ENCODE assay signal across 7 mouse cellular contexts in genomic region chr10:78426117-78426735, GRCm38 (mm10). TPM values are rescaled to one million over a fixed set of nuclear protein-coding genes. Genes with fewer than 3 reads are reported as not detected.
DNase-seq lines count a peak whose midpoint lies in the region; ATAC-seq and TF ChIP-seq lines count a peak whose summit lies in the region.

No protein-coding gene starts in this region.

- H3K27ac ChIP-seq in embryonic facial prominence, embryonic 15.5 days (replicated peaks) = peak overlapping the region; percentile 72
- H3K27ac ChIP-seq in hindbrain, embryonic 13.5 days = peak overlapping the region; percentile 83
- H3K27ac ChIP-seq in liver, postnatal 0 days (ENCODE audit: low read depth) = peak overlapping the region; percentile 90
- no peak overlapping the region for H3K27ac ChIP-seq in neural tube, embryonic 14.5 days (ENCODE audit: low read depth, low read length)

- peak overlapping the region; percentile 73 for H3K4me2 ChIP-seq in embryonic facial prominence, embryonic 15.5 days (replicated peaks)
- peak overlapping the region; percentile 77 for H3K4me2 ChIP-seq in hindbrain, embryonic 13.5 days
- peak overlapping the region; percentile 95 for H3K4me2 ChIP-seq in liver, postnatal 0 days (ENCODE audit: low read depth, low read length)
- peak overlapping the region; percentile 79 for H3K4me2 ChIP-seq in neural tube, embryonic 14.5 days (ENCODE audit: low read depth, low read length)

- TF ChIP-seq CTCF in liver, postnatal 0 days (IDR thresholded peaks at IDR 0.05; ENCODE audit: low read depth) = no peak

- TF ChIP-seq EP300 in liver, postnatal 0 days (IDR thresholded peaks at IDR 0.05; ENCODE audit: low read depth) = no peak

- no peaks in the 10 kb centered on the region for H3K27me3 ChIP-seq in embryonic facial prominence, embryonic 15.5 days
- 0 out of 2 replicates have a peak, but pooled peaks cover 3% of the 10 kb centered on the region for H3K27me3 ChIP-seq in hindbrain, embryonic 13.5 days
- H3K27me3 ChIP-seq in liver, postnatal 0 days (ENCODE audit: insufficient read depth, low read length) = no peaks in the 10 kb centered on the region
- H3K27me3 ChIP-seq in neural tube, embryonic 14.5 days (ENCODE audit: control insufficient read depth, insufficient read depth, low read length) = no peaks in the 10 kb centered on the region

- peak overlapping the region; percentile 64 for H3K9ac ChIP-seq in embryonic facial prominence, embryonic 15.5 days
- H3K9ac ChIP-seq in hindbrain, embryonic 13.5 days = peak overlapping the region; percentile 93
- H3K9ac ChIP-seq in liver, postnatal 0 days (replicated peaks) = peak overlapping the region; percentile 89
- peak overlapping the region; percentile 88 for H3K9ac ChIP-seq in neural tube, embryonic 14.5 days (replicated peaks; ENCODE audit: low read depth, low read length)

- peaks cover 19% of the 10 kb centered on the region for H3K36me3 ChIP-seq in embryonic facial prominence, embryonic 15.5 days
- H3K36me3 ChIP-seq in hindbrain, embryonic 13.5 days = peaks cover 28% of the 10 kb centered on the region
- peaks cover 7% of the 10 kb centered on the region for H3K36me3 ChIP-seq in liver, postnatal 0 days (replicated peaks; ENCODE audit: insufficient read depth, low read length)
- H3K36me3 ChIP-seq in neural tube, embryonic 14.5 days (ENCODE audit: control insufficient read depth, insufficient read depth, low read length) = 0 out of 2 replicates have a peak, but pooled peaks cover 2% of the 10 kb centered on the region

- no peaks in the 10 kb centered on the region for H3K9me3 ChIP-seq in embryonic facial prominence, embryonic 15.5 days (replicated peaks)
- no peaks in the 10 kb centered on the region for H3K9me3 ChIP-seq in hindbrain, embryonic 13.5 days
- H3K9me3 ChIP-seq in liver, postnatal 0 days (ENCODE audit: low read length) = no peaks in the 10 kb centered on the region
- H3K9me3 ChIP-seq in neural tube, embryonic 14.5 days (ENCODE audit: control insufficient read depth, low read length) = no peaks in the 10 kb centered on the region

- ATAC-seq in embryonic facial prominence, embryonic 15.5 days (ENCODE audit: insufficient number of reproducible peaks, low FRiP score, low TSS enrichment, low read depth) = no peak
- peak; percentile 25; the same call in 1 of the 2 replicates for ATAC-seq in hindbrain, embryonic 13.5 days (ENCODE audit: low FRiP score)
- ATAC-seq in liver, postnatal 0 days = peak; percentile 8; the same call in 1 of the 2 replicates
- peak; percentile 32 for ATAC-seq in neural tube, embryonic 14.5 days (ENCODE audit: low read depth)

- peak overlapping the region; percentile 71 for H3K4me3 ChIP-seq in embryonic facial prominence, embryonic 15.5 days (replicated peaks)
- peak overlapping the region; percentile 81 for H3K4me3 ChIP-seq in hindbrain, embryonic 13.5 days
- H3K4me3 ChIP-seq in liver, postnatal 0 days (ENCODE audit: low read depth, low read length) = peak overlapping the region; percentile 81
- H3K4me3 ChIP-seq in neural tube, embryonic 14.5 days (ENCODE audit: low read depth, low read length) = peak overlapping the region; percentile 83

- DNase-seq in 3T3-L1 (ENCODE audit: low read depth, low spot score) = peak; percentile 56
- peak; percentile 63 to 69 for DNase-seq in B cell, adult 2 months
- DNase-seq in liver, postnatal 0 days = peak; percentile 34
- DNase-seq in left cerebral cortex, adult 18-20 months (ENCODE audit: low spot score in 2 of 2) = no peak

- H3K4me1 ChIP-seq in embryonic facial prominence, embryonic 15.5 days = peaks cover 17% of the 10 kb centered on the region
- peaks cover 20% of the 10 kb centered on the region for H3K4me1 ChIP-seq in hindbrain, embryonic 13.5 days (replicated peaks)
- peaks cover 13% of the 10 kb centered on the region for H3K4me1 ChIP-seq in liver, postnatal 0 days (ENCODE audit: insufficient read depth)
- 0 out of 2 replicates have a peak, but pooled peaks cover 3% of the 10 kb centered on the region for H3K4me1 ChIP-seq in neural tube, embryonic 14.5 days (ENCODE audit: control insufficient read depth, insufficient read depth, low read length)

- 36% methylated on average over 6 of the region's 6 CpGs for WGBS in embryonic facial prominence, embryonic 15.5 days
- WGBS in hindbrain, embryonic 13.5 days = 51% methylated on average over 6 of the region's 6 CpGs
- WGBS in liver, postnatal 0 days (ENCODE audit: insufficient replicate concordance) = 35% methylated on average over 6 of the region's 6 CpGs
- WGBS in neural tube, embryonic 14.5 days = 47% methylated on average over 6 of the region's 6 CpGs

RNA-seq across cellular contexts. Expression of gene Cstb, which starts 0.8 kb away (rescaled TPM):
- polyA plus RNA-seq in embryonic facial prominence, embryonic 15.5 days (2015; fragmentation: Nextera tagmentation; extraction: Ambion mirVana) = 265 and 273 TPM in 2 replicates
- polyA plus RNA-seq in hindbrain, embryonic 13.5 days (2015; fragmentation: Nextera tagmentation; extraction: Ambion mirVana) = 93.9 and 105 TPM in 2 replicates
- polyA plus RNA-seq in liver, postnatal 0 days (2015; fragmentation: Nextera tagmentation; extraction: Ambion mirVana) = 177 and 187 TPM in 2 replicates
- polyA plus RNA-seq in neural tube, embryonic 14.5 days (2014; fragmentation: Nextera tagmentation; extraction: Ambion mirVana) = 96.7 and 110 TPM in 2 replicates
- total RNA-seq in left cerebral cortex, adult 18-20 months (2021) = 10 to 100 TPM; 38.5 to 40.4 TPM

RNA-seq across cellular contexts. Expression of gene Rrp1, which starts 13.4 kb away (rescaled TPM):
- 292 and 298 TPM in 2 replicates for polyA plus RNA-seq in embryonic facial prominence, embryonic 15.5 days (2015; fragmentation: Nextera tagmentation; extraction: Ambion mirVana)
- 385 and 394 TPM in 2 replicates for polyA plus RNA-seq in hindbrain, embryonic 13.5 days (2015; fragmentation: Nextera tagmentation; extraction: Ambion mirVana)
- polyA plus RNA-seq in liver, postnatal 0 days (2015; fragmentation: Nextera tagmentation; extraction: Ambion mirVana) = 93.5 and 95.5 TPM in 2 replicates
- polyA plus RNA-seq in neural tube, embryonic 14.5 days (2014; fragmentation: Nextera tagmentation; extraction: Ambion mirVana) = 312 and 336 TPM in 2 replicates
- total RNA-seq in left cerebral cortex, adult 18-20 months (2021) = 100 to 1,000 TPM; 362 to 368 TPM

RNA-seq across cellular contexts. Expression of gene Pdxk, which starts 38.5 kb away (rescaled TPM):
- polyA plus RNA-seq in embryonic facial prominence, embryonic 15.5 days (2015; fragmentation: Nextera tagmentation; extraction: Ambion mirVana) = 12.7 and 14.1 TPM in 2 replicates
- polyA plus RNA-seq in hindbrain, embryonic 13.5 days (2015; fragmentation: Nextera tagmentation; extraction: Ambion mirVana) = 19.2 and 20.1 TPM in 2 replicates
- polyA plus RNA-seq in liver, postnatal 0 days (2015; fragmentation: Nextera tagmentation; extraction: Ambion mirVana) = 10.1 and 11.0 TPM in 2 replicates
- polyA plus RNA-seq in neural tube, embryonic 14.5 days (2014; fragmentation: Nextera tagmentation; extraction: Ambion mirVana) = 22.8 and 36.1 TPM in 2 replicates
- total RNA-seq in left cerebral cortex, adult 18-20 months (2021) = 100 to 1,000 TPM; 124 to 128 TPM

Comparison
In these comparisons a context has a peak if more than half of its experiments do, and no peak if none do; other contexts are left out.
1. DNase-seq: peak in 3T3-L1 (single experiment), B cell, adult 2 months (2 of 2) and liver, postnatal 0 days (single experiment); none in left cerebral cortex, adult 18-20 months (0 of 2).
2. Peak in every context shown above with its lines, with median percentiles within 50 percentile points of each other: H3K4me2 ChIP-seq, H3K4me3 ChIP-seq and H3K9ac ChIP-seq.